Mouse (Mus musculus): ENCODE measurements around the gene Gm26602.

DNA sequence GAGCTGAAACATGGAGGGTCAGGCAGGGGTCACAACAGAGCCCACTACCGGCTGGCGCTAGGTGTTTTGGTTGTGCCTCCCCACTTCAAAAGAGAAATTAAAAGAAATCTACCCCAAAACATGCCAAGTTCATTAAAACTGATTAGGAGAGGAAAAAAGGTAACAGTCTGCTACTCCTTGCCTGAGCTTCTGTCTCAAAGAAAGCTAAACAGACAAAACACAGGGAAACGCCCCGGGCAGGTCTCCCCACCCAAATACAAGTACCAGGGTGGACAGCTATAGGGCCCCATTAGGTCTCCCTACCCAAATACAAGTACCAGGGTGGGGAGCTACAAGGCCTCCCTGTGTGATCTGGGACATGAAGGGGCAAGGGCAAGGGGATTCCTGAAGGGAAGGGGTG lies at the start of gene Gm26602:
- no peak for TF ChIP-seq CTCF (conservative IDR thresholded peaks at IDR 0.05; ENCODE audit: insufficient read depth, insufficient read length, low read depth, low read length)
- TF ChIP-seq POLR2A (IDR thresholded peaks at IDR 0.05; ENCODE audit: low read depth, low read length): no peak
